Comparison of ENCODE assay signal across 8 mouse cellular contexts in genomic region chr2:145786618-145786932, GRCm38 (mm10).
DNase-seq lines count a peak whose midpoint lies in the region; ATAC-seq and TF ChIP-seq lines count a peak whose summit lies in the region.

No protein-coding gene starts in this region.

- H3K27ac ChIP-seq in heart, embryonic 12.5 days (ENCODE audit: poor library complexity, severe bottlenecking), result peak overlapping the region; percentile 82
- peak overlapping the region; percentile 52; the same call in 1 of the 2 replicates for H3K27ac ChIP-seq in hindbrain, embryonic 13.5 days

- peaks cover 39% of the 10 kb centered on the region for H3K4me1 ChIP-seq in heart, embryonic 12.5 days (replicated peaks)
- peaks cover 44% of the 10 kb centered on the region for H3K4me1 ChIP-seq in E14TG2a.4 (replicated peaks; ENCODE audit: low read depth, low read length)
- peaks cover 23% of the 10 kb centered on the region for H3K4me1 ChIP-seq in hindbrain, embryonic 13.5 days (replicated peaks)

- 7% methylated on average over 3 of the region's 3 CpGs for WGBS in heart, embryonic 12.5 days
- WGBS in hindbrain, embryonic 13.5 days, result 11% methylated on average over 3 of the region's 3 CpGs

- intact Hi-C loops in heart, postnatal 25 days (cut with DNase I), result loop anchor here (5.0 kb wide), 1 partner anchor 101 kb away; no protein-coding TSS in a partner anchor
- intact Hi-C loops in gastrocnemius, postnatal 14 days (cut with DNase I; ENCODE audit: low total_unique reads), result no loop called here

- peak overlapping the region; percentile 47 for H3K4me3 ChIP-seq in heart, embryonic 12.5 days
- H3K4me3 ChIP-seq in E14TG2a.4 (replicated peaks; ENCODE audit: low read length), result peak overlapping the region; percentile 67
- H3K4me3 ChIP-seq in hindbrain, embryonic 13.5 days, result peak overlapping the region; percentile 35

- peak overlapping the region; percentile 80 for H3K4me2 ChIP-seq in heart, embryonic 12.5 days
- peak overlapping the region; percentile 62 for H3K4me2 ChIP-seq in hindbrain, embryonic 13.5 days

- no peak for ATAC-seq in heart, embryonic 12.5 days (ENCODE audit: insufficient number of reproducible peaks, low FRiP score)
- ATAC-seq in hindbrain, embryonic 13.5 days (ENCODE audit: low FRiP score), result no peak
- ATAC-seq in megakaryocyte progenitor cell, adult 5-6 weeks (replicated peaks; ENCODE audit: poor library complexity), result 0 out of 2 replicates have a peak, but pooled peaks have one; percentile 1

- H3K36me3 ChIP-seq in heart, embryonic 12.5 days, result peaks cover 12% of the 10 kb centered on the region
- no peaks in the 10 kb centered on the region for H3K36me3 ChIP-seq in E14TG2a.4 (ENCODE audit: insufficient read depth, low read length)
- H3K36me3 ChIP-seq in hindbrain, embryonic 13.5 days, result no peaks in the 10 kb centered on the region

- H3K9me3 ChIP-seq in heart, embryonic 12.5 days (replicated peaks), result no peaks in the 10 kb centered on the region
- H3K9me3 ChIP-seq in E14TG2a.4 (ENCODE audit: low read length), result no peaks in the 10 kb centered on the region; the same call in 1 of the 2 replicates
- H3K9me3 ChIP-seq in hindbrain, embryonic 13.5 days, result no peaks in the 10 kb centered on the region

- no peaks in the 10 kb centered on the region for H3K27me3 ChIP-seq in heart, embryonic 12.5 days (replicated peaks)
- no peaks in the 10 kb centered on the region; the same call in 1 of the 2 replicates for H3K27me3 ChIP-seq in E14TG2a.4 (ENCODE audit: insufficient read depth, low read length)
- H3K27me3 ChIP-seq in hindbrain, embryonic 13.5 days, result no peaks in the 10 kb centered on the region

- peak overlapping the region; percentile 62 for H3K9ac ChIP-seq in heart, embryonic 12.5 days
- H3K9ac ChIP-seq in hindbrain, embryonic 13.5 days, result peak overlapping the region; percentile 21

- no peak for TF ChIP-seq CTCF in E14TG2a.4 (conservative IDR thresholded peaks at IDR 0.05; ENCODE audit: low read length)

- no peak for DNase-seq in heart, postnatal 25 days (ENCODE audit: low spot score)
- no peak for DNase-seq in gastrocnemius, postnatal 14 days
- DNase-seq in layer of hippocampus, adult 9-11 months, result no peak
- no peak for DNase-seq in cerebellum, adult 11-12 months
